Mouse (Mus musculus) c-Kit-positive CD71-positive TER-119-negative erythroid progenitor cells, embryonic 14.5 days (primary cell): Measurements from ENCODE around the gene Slc15a1.
"Not testable (repeated sequence)": the region's sequence is repeated elsewhere in the genome, so short reads cannot be mapped to it uniquely, and the experiment has no call there.

Experiments used
- DNase-seq: peaks from one replicate; pipeline ENCODE4 v3.0.0-alpha.2; 2013; ENCODE audit warnings: low read depth

The Slc15a1 gene

GRCm38 (mm10) chr14:121450504-121451423 lies 54.3 kb downstream of the Slc15a1 start:
- peak; percentile 72 for DNase-seq

GRCm38 (mm10) chr14:121446951-121447350 lies 58.1 kb downstream of the Slc15a1 start:
- DNase-seq: peak; percentile 71

GRCm38 (mm10) chr14:121445194-121445593 lies 59.9 kb downstream of the Slc15a1 start:
- peak; percentile 60 for DNase-seq

- DNase-seq: no peak
Observed at GRCm38 (mm10) chr14:121440807-121441206, 64.2 kb downstream of the Slc15a1 start.

- no peak for DNase-seq
Observed at GRCm38 (mm10) chr14:121437026-121437425, 68.0 kb downstream of the Slc15a1 start.

- no peak for DNase-seq
Observed at GRCm38 (mm10) chr14:121436455-121436854, 68.6 kb downstream of the Slc15a1 start.

DNA sequence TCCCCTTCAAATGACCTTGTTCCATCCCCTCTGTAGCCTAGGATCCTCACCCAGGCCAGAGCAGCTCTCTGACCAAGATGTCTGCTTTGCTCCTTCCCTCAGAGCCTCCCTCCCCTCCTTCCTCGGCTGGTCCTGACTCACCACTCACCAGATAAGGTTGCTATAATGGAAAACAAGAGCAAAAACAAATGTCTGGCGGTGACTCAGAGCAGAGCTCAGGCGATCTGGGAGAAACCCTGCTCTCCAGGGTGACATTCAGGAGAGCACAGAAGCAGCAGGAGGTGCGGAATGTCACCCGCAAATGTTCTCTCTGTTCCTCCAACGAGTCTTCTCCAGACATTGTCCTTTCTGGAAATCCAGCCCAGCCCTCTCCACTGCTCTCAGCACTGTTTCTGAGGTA lies 69.3 kb downstream of the Slc15a1 start:
- no peak for DNase-seq

- DNase-seq: no peak
Observed at GRCm38 (mm10) chr14:121431261-121431660, 73.8 kb downstream of the Slc15a1 start.

DNA sequence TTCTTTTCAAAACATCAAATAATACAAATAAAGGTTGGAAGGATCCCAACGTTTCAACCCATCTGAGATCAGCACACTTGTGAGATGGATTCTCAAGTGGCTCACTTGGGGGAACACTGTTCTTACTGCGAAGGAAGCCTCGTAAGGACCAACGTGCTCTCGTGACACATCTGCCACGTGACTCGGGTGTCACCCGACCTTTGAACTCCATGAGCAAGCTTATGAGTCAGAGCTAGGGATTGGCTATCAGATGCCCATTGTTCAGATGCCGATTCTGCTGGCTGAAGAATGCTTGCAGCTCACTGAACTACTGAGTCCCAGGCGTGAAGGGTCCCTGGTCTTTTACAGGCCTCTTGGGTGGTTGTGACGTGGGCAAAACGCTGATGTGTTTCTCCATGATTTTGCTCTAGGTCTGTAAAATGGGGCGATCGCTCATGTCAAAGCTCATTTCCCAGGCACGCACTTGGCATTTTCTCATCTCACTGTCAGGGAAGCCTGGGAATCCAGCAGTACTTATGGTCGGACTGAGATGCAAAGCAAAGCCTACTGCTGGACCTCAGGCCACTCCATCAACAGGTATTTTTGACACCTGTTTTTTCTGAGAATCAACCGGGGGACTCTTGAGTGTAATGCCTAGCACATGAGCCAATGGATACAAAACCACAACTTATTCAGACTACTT lies 75.1 kb downstream of the Slc15a1 start:
- no peak for DNase-seq

- no peak for DNase-seq
Observed at GRCm38 (mm10) chr14:121428148-121428547, 76.9 kb downstream of the Slc15a1 start.

DNA sequence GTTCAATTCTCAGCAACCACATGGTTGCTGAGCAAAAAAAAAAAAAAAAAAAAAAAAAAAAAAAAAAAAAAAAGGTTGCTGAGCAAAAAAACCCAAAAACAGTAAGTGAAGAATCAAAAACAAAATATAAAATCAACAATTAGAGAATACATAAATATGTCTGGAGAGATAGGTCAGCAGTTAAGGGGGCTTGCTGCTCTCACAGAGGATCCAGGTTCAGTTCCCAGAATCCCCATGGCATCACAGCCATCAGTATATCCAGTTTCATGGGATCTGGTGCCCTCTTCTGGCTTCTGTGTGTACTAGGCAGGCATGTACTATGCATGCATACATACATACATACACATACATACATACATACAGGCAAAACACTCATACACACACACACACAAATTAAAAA lies 78.3 kb downstream of the Slc15a1 start:
- DNase-seq: no peak

- no peak for DNase-seq
Observed at GRCm38 (mm10) chr14:121425004-121425793, 79.9 kb downstream of the Slc15a1 start.

- no peak for DNase-seq
Observed at GRCm38 (mm10) chr14:121423341-121423751, 81.7 kb downstream of the Slc15a1 start.

DNA sequence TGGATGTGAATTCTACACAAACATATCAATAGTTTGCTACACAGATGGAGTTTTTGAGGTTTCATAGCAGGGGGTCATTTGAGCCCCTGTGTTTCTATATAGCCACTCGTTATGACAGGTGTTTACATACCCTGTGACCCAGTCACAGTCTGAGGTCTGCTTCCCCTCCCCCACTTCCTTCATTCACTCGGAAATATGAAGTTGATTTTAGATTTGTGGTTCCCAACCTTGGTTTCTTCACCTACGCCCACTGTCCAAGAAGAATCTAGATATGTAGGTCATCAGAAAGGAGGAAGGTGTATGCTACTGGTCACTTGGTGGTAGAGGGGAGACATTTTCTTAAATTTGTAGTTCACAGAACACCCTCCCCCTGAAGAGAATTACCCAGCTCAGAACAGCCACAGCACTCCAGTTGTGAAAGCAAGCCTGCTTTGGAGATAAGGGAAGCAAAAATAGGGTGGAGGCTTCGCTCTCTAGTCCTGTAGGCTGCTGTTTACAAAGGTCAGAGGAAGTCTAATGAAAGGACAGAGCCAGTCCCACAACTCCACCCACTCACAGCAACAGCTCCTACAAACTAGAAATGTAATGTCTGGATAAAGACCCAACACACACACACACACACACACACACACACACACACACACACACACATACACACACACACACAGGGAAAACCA lies 82.2 kb downstream of the Slc15a1 start:
- DNase-seq: peak; percentile 52

GRCm38 (mm10) chr14:121422000-121422399 lies 83.1 kb downstream of the Slc15a1 start:
- no peak for DNase-seq

DNA sequence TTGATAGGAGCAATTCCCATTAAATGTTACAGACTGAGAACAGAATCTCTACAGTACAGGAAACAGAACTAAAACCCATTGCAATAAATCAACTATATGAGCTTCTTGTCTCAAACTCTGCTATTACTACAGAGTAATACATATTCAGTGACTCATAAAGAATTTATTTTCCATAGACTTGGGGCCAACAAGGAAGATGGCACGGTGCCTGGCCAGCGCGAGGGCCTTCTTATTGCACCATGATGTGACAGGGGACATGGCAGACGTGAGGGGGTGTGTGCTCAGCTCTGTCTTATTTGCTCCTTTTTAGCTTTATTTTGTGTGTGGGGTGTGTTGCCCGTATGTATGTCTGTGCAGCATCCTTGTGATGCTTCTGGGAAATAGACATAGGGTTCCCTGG lies 87.5 kb downstream of the Slc15a1 start:
- no peak for DNase-seq

- no peak for DNase-seq
Observed at GRCm38 (mm10) chr14:121416626-121417319, 88.3 kb downstream of the Slc15a1 start.

- DNase-seq: no peak
Observed at GRCm38 (mm10) chr14:121414635-121415241, 90.3 kb downstream of the Slc15a1 start.

DNA sequence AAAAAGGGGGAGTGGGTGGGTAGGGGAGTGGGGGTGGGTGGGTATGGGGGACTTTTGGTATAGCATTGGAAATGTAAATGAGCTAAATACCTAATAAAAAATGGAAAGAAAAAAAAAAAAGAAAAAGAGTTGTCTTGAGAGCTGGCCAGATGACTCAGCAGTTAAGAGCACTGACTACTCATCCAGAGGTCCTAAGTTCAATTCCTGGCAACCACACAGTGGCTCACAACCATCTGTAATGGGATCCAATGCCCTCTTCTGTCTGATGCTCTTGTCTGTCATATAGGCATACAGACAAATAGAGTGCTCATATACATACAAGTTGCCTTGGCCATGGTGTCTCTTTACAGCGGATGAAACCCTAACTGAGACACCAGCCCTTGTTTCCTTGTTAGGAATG lies 91.3 kb downstream of the Slc15a1 start:
- not testable (repeated sequence) for DNase-seq
